Mouse (Mus musculus): ENCODE measurements at regions not wholly inside any gene's neighbourhood (a gene's known extent, or its start where the extent isn't known, plus 50 kb on each side); places are given as distances from the start of the nearest gene placed in this dataset.

- Histone ChIP-seq H3K9me3 (replicated peaks) (no peaks in the 10 kb centered on the region), H3K4me1 (no peaks in the 10 kb centered on the region), H3K27ac (replicated peaks) (no peak overlapping the region), H3K36me3 (no peaks in the 10 kb centered on the region), H3K4me2 (replicated peaks) (no peak overlapping the region), H3K4me3 (replicated peaks) (no peak overlapping the region), H3K9ac (no peak overlapping the region), H3K27me3 (no peaks in the 10 kb centered on the region)
- no peak for ATAC-seq (ENCODE audit: insufficient number of reproducible peaks, low FRiP score, low TSS enrichment, low read depth)
- 5% methylated on average over 2 of the region's 2 CpGs for WGBS
Measured at GRCm38 (mm10) chr14:97331388-97331787, 812.5 kb upstream of the Klhl1 start.

GRCm38 (mm10) chr14:97329979-97330378 is 811.1 kb upstream of the Klhl1 start:
- Histone ChIP-seq H3K4me2 (replicated peaks) (no peak overlapping the region), H3K36me3 (no peaks in the 10 kb centered on the region), H3K9me3 (replicated peaks) (no peaks in the 10 kb centered on the region), H3K27ac (replicated peaks) (no peak overlapping the region), H3K4me3 (replicated peaks) (no peak overlapping the region), H3K27me3 (no peaks in the 10 kb centered on the region), H3K9ac (no peak overlapping the region), H3K4me1 (no peaks in the 10 kb centered on the region)
- WGBS, result 85% methylated on average over 3 of the region's 3 CpGs
- ATAC-seq (ENCODE audit: insufficient number of reproducible peaks, low FRiP score, low TSS enrichment, low read depth), result no peak

GRCm38 (mm10) chr14:97293109-97293508 is 774.2 kb upstream of the Klhl1 start:
- no peak for ATAC-seq (ENCODE audit: insufficient number of reproducible peaks, low FRiP score, low TSS enrichment, low read depth)
- no peak overlapping the region for H3K9ac ChIP-seq
- 67% methylated on average over 4 of the region's 4 CpGs for WGBS

GRCm38 (mm10) chr14:97287447-97287846 is 768.5 kb upstream of the Klhl1 start:
- Histone ChIP-seq H3K4me3 (replicated peaks) (no peak overlapping the region), H3K4me2 (replicated peaks) (no peak overlapping the region), H3K4me1 (no peaks in the 10 kb centered on the region), H3K9ac (no peak overlapping the region), H3K27me3 (no peaks in the 10 kb centered on the region), H3K36me3 (no peaks in the 10 kb centered on the region), H3K27ac (replicated peaks) (no peak overlapping the region), H3K9me3 (replicated peaks) (no peaks in the 10 kb centered on the region)
- ATAC-seq (ENCODE audit: insufficient number of reproducible peaks, low FRiP score, low TSS enrichment, low read depth), result no peak

More at GRCm38 (mm10) chr14:97293109-97293508, 774.2 kb upstream of the Klhl1 start:
- H3K4me2 ChIP-seq (replicated peaks), result no peak overlapping the region
- no peaks in the 10 kb centered on the region for H3K36me3 ChIP-seq
- H3K4me1 ChIP-seq, result no peaks in the 10 kb centered on the region
- no peaks in the 10 kb centered on the region for H3K27me3 ChIP-seq
- H3K27ac ChIP-seq (replicated peaks), result no peak overlapping the region
- H3K4me3 ChIP-seq (replicated peaks), result no peak overlapping the region
- H3K9me3 ChIP-seq (replicated peaks), result no peaks in the 10 kb centered on the region

- Histone ChIP-seq H3K4me3 (replicated peaks) (no peak overlapping the region), H3K36me3 (no peaks in the 10 kb centered on the region), H3K27me3 (no peaks in the 10 kb centered on the region), H3K4me1 (no peaks in the 10 kb centered on the region), H3K27ac (replicated peaks) (no peak overlapping the region), H3K9me3 (replicated peaks) (no peaks in the 10 kb centered on the region), H3K4me2 (replicated peaks) (no peak overlapping the region), H3K9ac (no peak overlapping the region)
- WGBS, result 45% methylated on average over 3 of the region's 3 CpGs
- no peak for ATAC-seq (ENCODE audit: insufficient number of reproducible peaks, low FRiP score, low TSS enrichment, low read depth)
Measured at GRCm38 (mm10) chr14:97258461-97258860, 739.6 kb upstream of the Klhl1 start.

All from embryonic facial prominence, embryonic 15.5 days (tissue).